Mouse (Mus musculus): ENCODE results near the gene Arid2. TPM values are rescaled to one million over a fixed set of nuclear protein-coding genes. Genes with fewer than 3 reads are reported as not detected.
A peak's percentile ranks its signal among the peaks of the same experiment; 100 is the strongest.
"Not testable (repeated sequence)": the region's sequence is repeated elsewhere in the genome, so short reads cannot be mapped to it uniquely, and the experiment has no call there.

Arid2 gene
- total RNA-seq (2021) = 10 to 100 TPM; 20.1 to 21.1 TPM
- polyA plus RNA-seq (2012; rRNA removed) = 8.0 and 13.7 TPM in 2 replicates
- long read RNA-seq, full-length matches to known transcripts = 3 of 5 reads
- long read RNA-seq, partial matches to known transcripts = 2 of 5 reads
- long read RNA-seq, other reads (novel, unspliced or antisense) = 0 of 5 reads

DNA sequence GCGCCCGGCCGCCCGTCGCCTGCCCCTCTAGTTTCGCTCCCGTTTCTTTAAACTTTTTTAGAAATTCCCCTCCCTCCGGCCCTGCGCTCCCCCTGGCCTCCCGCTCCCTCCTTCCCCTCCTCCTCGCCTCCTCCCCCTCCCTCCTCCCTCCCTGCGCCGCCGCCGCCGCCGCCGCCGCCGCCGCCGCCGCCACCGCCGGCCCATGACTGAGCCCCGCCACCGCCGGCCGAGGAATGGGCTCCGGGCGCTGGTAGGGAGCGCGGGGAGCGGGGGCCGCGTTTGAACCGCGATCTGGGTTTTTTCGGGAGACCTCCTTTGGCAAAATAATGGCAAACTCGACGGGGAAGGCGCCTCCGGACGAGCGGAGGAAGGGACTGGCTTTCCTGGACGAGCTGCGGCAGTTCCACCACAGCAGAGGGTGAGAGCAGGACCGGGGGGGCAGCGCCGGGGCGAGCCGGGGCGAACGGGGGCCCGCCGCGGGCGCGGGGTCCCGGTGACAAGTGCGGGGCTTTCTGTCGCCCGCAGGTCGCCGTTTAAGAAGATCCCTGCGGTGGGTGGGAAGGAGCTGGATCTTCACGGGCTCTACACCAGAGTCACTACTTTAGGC is at the start of gene Arid2:
Gene Arid2, plus strand, starts transcription at position 150 of the 607 bp plus-strand sequence.
- TF ChIP-seq POLR2A (IDR thresholded peaks at IDR 0.05; ENCODE audit: insufficient read depth, low read depth, low read length) = 0 out of 2 replicates have a peak, but pooled peaks have one; percentile 22
- no peak for TF ChIP-seq EP300 (IDR thresholded peaks at IDR 0.05; ENCODE audit: insufficient read depth, low read depth, low read length)
- TF ChIP-seq CTCF (IDR thresholded peaks at IDR 0.05) = no peak

DNA sequence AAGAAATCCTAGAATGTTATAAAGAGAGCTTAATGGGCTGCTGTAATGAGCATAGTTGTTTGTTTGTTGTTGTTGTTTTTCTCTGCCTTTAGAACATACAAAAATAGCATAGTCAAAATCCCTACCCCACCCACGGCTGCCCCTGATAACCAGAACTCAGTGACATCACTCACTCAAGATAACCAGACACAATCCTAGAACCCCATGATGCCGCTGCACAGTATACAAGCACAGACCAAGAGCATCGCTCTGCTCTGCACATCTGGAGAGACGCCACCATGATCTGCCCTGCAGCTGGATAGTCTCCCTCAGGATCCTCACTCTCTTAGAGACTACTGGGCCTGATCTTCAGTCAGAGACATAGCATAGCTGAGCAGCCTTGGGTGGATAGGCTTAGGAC is 49.2 kb upstream of the Arid2 start:
- Histone ChIP-seq H3K4me3 (no peak overlapping the region), H3K4me1 (ENCODE audit: control insufficient read depth, insufficient read depth, low read length) (no peaks in the 10 kb centered on the region), H3K9ac (ENCODE audit: low read depth, low read length) (no peak overlapping the region), H3K36me3 (ENCODE audit: control insufficient read depth, insufficient read depth, low read length) (no peaks in the 10 kb centered on the region), H3K27me3 (ENCODE audit: control insufficient read depth, insufficient read depth, low read length) (no peaks in the 10 kb centered on the region), H3K79me2 (replicated peaks; ENCODE audit: control insufficient read depth, insufficient read depth, low read length) (no peaks in the 10 kb centered on the region), H3K27ac (no peak overlapping the region)
- no peak for TF ChIP-seq CTCF (IDR thresholded peaks at IDR 0.05)
- no peak for TF ChIP-seq EP300 (IDR thresholded peaks at IDR 0.05; ENCODE audit: insufficient read depth, low read depth, low read length)
- TF ChIP-seq POLR2A (IDR thresholded peaks at IDR 0.05; ENCODE audit: insufficient read depth, low read depth, low read length) = no peak
- intact Hi-C loops (cut with DNase I) = no loop called here
- WGBS = 69% methylated on average over 4 of the region's 4 CpGs
- DNase-seq = no peak

More for the DNA sequence above, at the start of gene Arid2:
- H3K9ac ChIP-seq (ENCODE audit: low read depth, low read length) = peak within 1 kb of the TSS; percentile 89
- no peaks in the 10 kb centered on the region for H3K79me2 ChIP-seq (replicated peaks; ENCODE audit: control insufficient read depth, insufficient read depth, low read length)
- H3K4me1 ChIP-seq (ENCODE audit: control insufficient read depth, insufficient read depth, low read length) = peaks cover 7% of the 10 kb centered on the region
- H3K4me3 ChIP-seq = peak within 1 kb of the TSS; percentile 92
- no peaks in the 10 kb centered on the region for H3K27me3 ChIP-seq (ENCODE audit: control insufficient read depth, insufficient read depth, low read length)
- H3K36me3 ChIP-seq (ENCODE audit: control insufficient read depth, insufficient read depth, low read length) = peaks cover 27% of the 10 kb centered on the region
- WGBS = 1% methylated on average over 59 of the region's 67 CpGs
- intact Hi-C loops (cut with DNase I) = loop anchor here (5.0 to 10.0 kb wide), 2 partner anchors 410 to 493 kb away; partner anchors contain the start of genes Ano6 and Slc38a2
- H3K27ac ChIP-seq = peak within 1 kb of the TSS; percentile 98
- peak; percentile 85 to 86 for DNase-seq

DNA sequence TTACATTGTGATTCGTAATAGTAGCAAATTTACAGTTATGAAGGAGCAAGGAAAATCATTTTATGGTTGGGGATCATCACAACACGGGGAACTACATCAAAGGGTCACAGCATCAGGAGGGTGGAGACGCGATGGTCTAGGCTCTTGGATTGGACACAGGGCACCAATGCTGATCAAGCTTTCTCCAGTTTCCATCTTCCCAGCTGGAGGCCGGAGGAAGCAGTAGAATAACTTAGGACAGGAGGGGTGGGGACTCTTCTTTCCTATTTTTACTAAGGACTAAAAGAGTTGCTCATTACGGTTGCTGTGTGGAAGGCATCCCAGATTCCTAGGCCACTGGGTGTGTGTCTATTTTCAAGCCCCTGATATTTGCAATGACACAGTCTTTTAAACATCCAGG is 43.1 kb upstream of the Arid2 start:
- Histone ChIP-seq H3K4me1 (ENCODE audit: control insufficient read depth, insufficient read depth, low read length) (no peaks in the 10 kb centered on the region), H3K4me3 (no peak overlapping the region), H3K27me3 (ENCODE audit: control insufficient read depth, insufficient read depth, low read length) (no peaks in the 10 kb centered on the region), H3K36me3 (ENCODE audit: control insufficient read depth, insufficient read depth, low read length) (no peaks in the 10 kb centered on the region), H3K9ac (ENCODE audit: low read depth, low read length) (no peak overlapping the region), H3K27ac (no peak overlapping the region), H3K79me2 (replicated peaks; ENCODE audit: control insufficient read depth, insufficient read depth, low read length) (no peaks in the 10 kb centered on the region)
- intact Hi-C loops (cut with DNase I) = no loop called here
- 66% methylated on average over 6 of the region's 6 CpGs for WGBS
- TF ChIP-seq POLR2A (IDR thresholded peaks at IDR 0.05; ENCODE audit: insufficient read depth, low read depth, low read length) = no peak
- TF ChIP-seq CTCF (IDR thresholded peaks at IDR 0.05) = no peak
- TF ChIP-seq EP300 (IDR thresholded peaks at IDR 0.05; ENCODE audit: insufficient read depth, low read depth, low read length) = no peak
- no peak for DNase-seq

DNA sequence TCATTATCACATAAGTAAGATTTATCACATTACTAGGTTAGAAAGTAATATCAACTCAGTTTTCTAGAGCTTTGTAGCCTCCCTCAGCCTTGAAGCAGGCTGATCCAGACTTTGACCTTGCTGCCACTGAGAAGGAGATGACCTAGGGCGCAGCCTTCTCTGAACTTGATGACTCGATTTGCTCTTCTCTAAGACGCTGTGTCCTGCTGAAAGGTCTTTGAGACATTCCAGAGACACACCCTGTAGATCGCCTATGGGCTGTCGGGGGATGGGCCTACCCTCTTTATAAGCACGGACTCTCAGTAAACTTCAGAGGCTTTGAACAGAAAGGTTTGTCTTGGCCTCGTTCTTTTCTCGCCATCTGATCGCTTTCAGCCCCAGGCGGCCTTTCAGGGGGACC is 42.6 kb upstream of the Arid2 start:
- WGBS = 72% methylated on average over 10 of the region's 10 CpGs
- H3K9ac ChIP-seq (ENCODE audit: low read depth, low read length); H3K79me2 ChIP-seq (replicated peaks; ENCODE audit: control insufficient read depth, insufficient read depth, low read length); H3K36me3 ChIP-seq (ENCODE audit: control insufficient read depth, insufficient read depth, low read length); H3K27ac ChIP-seq; H3K4me1 ChIP-seq (ENCODE audit: control insufficient read depth, insufficient read depth, low read length); H3K4me3 ChIP-seq; H3K27me3 ChIP-seq (ENCODE audit: control insufficient read depth, insufficient read depth, low read length); DNase-seq; intact Hi-C loops (cut with DNase I): not testable (repeated sequence)

DNA sequence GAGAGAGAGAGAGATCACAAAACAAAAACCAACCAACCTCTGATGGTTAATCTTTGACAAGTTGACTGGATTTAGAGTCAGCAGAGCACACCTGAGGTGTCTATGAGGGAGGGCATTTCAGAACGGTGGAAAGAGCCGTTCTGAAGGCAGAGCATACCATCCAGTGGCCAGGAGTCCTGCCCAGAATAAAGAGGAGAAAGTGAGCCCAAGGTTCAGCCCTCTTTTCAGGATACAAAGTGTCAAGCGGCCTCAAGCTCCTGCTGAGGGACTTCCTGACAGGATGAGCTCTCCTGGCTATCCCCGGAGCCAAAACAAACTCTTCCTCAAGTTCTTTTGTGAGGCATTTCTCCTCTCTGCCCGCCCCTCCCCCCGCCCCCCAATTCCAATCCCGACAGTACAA is 33.5 kb upstream of the Arid2 start:
- H3K79me2 ChIP-seq (replicated peaks; ENCODE audit: control insufficient read depth, insufficient read depth, low read length) = no peaks in the 10 kb centered on the region
- H3K27ac ChIP-seq = no peak overlapping the region
- intact Hi-C loops (cut with DNase I) = no loop called here
- H3K27me3 ChIP-seq (ENCODE audit: control insufficient read depth, insufficient read depth, low read length) = no peaks in the 10 kb centered on the region
- no peak overlapping the region for H3K4me3 ChIP-seq
- H3K9ac ChIP-seq (ENCODE audit: low read depth, low read length) = no peak overlapping the region
- no peaks in the 10 kb centered on the region; the same call in 1 of the 2 replicates for H3K4me1 ChIP-seq (ENCODE audit: control insufficient read depth, insufficient read depth, low read length)
- DNase-seq = no peak
- WGBS = 2% methylated on average over 7 of the region's 7 CpGs
- H3K36me3 ChIP-seq (ENCODE audit: control insufficient read depth, insufficient read depth, low read length) = no peaks in the 10 kb centered on the region
- TF ChIP-seq CTCF (IDR thresholded peaks at IDR 0.05) (no peak), POLR2A (IDR thresholded peaks at IDR 0.05; ENCODE audit: insufficient read depth, low read depth, low read length) (no peak), EP300 (IDR thresholded peaks at IDR 0.05; ENCODE audit: insufficient read depth, low read depth, low read length) (no peak)

DNA sequence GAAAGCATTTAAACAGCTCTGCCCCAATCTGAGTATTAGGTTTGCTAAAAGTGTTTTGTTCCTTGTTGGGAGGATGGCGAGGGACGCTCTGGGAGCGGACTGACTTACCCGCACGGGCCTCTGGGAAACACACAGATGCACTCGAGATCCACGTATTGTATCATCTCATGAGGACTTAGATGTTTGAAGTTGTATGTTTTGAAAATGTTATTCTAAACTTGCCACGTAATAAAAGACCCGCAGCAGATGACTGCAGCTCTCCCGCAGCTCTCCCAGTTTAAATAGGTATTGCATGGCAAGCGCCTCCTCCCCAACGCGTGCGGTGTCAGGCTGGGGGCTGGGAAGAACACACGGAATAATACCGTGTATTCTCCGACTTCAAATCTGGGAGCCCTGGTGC is 33.0 kb upstream of the Arid2 start:
- TF ChIP-seq EP300 (IDR thresholded peaks at IDR 0.05; ENCODE audit: insufficient read depth, low read depth, low read length) (no peak), POLR2A (IDR thresholded peaks at IDR 0.05; ENCODE audit: insufficient read depth, low read depth, low read length) (no peak), CTCF (IDR thresholded peaks at IDR 0.05) (no peak)
- Histone ChIP-seq H3K4me3 (peak overlapping the region; percentile 31), H3K36me3 (ENCODE audit: control insufficient read depth, insufficient read depth, low read length) (no peaks in the 10 kb centered on the region), H3K27me3 (ENCODE audit: control insufficient read depth, insufficient read depth, low read length) (no peaks in the 10 kb centered on the region), H3K4me1 (ENCODE audit: control insufficient read depth, insufficient read depth, low read length) (no peaks in the 10 kb centered on the region; the same call in 1 of the 2 replicates), H3K79me2 (replicated peaks; ENCODE audit: control insufficient read depth, insufficient read depth, low read length) (no peaks in the 10 kb centered on the region), H3K27ac (no peak overlapping the region), H3K9ac (ENCODE audit: low read depth, low read length) (no peak overlapping the region)
- intact Hi-C loops (cut with DNase I) = no loop called here
- DNase-seq = no peak
- WGBS = 4% methylated on average over 17 of the region's 17 CpGs

All from heart, adult 2 months (tissue).